Mouse (Mus musculus): Measurements from ENCODE around the gene Serinc3.

DNA sequence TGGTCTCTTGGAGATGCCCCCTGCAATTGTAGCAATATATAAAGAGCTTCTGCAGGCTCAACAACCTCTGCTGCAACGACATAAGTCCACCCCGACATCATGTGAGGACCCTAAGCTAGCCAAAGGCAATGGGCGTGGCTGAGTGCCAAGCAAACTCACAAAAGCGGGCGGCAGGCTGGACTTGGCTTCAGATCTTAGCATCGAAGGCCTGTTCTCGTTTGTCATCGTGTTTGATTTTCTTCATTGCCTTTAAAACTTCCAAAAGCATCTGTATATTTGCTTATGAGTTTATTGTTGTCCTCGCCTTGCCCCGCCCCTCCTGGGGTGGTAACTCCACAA, 60.9 kb downstream of the Serinc3 start:
- no peak for TF ChIP-seq CTCF (conservative IDR thresholded peaks at IDR 0.05 in 1 of 2, IDR thresholded peaks at IDR 0.05 in 1 of 2; ENCODE audit: low read depth in 2 of 2, low read length in 2 of 2)
- TF ChIP-seq MAFK (IDR thresholded peaks at IDR 0.05; ENCODE audit: insufficient replicate concordance, low read length): no peak
- TF ChIP-seq POLR2A (IDR thresholded peaks at IDR 0.05; ENCODE audit: low read depth, low read length): no peak
- no peak for TF ChIP-seq ZNF384 (IDR thresholded peaks at IDR 0.05; ENCODE audit: low read depth, low read length)
- no peak for TF ChIP-seq BHLHE40 (IDR thresholded peaks at IDR 0.05; ENCODE audit: low read depth, low read length)
- TF ChIP-seq USF1 (IDR thresholded peaks at IDR 0.05; ENCODE audit: low read depth, low read length): no peak

All from CH12.LX (cell line).